Mouse (Mus musculus): ENCODE measurements around the gene Golga5.

Gene Golga5

GRCm38 (mm10) chr12:102511363-102511762 is 42.4 kb downstream of the Golga5 start:
- DNase-seq (ENCODE audit: extremely low read depth, low read depth), result no peak

- no peak for DNase-seq (ENCODE audit: extremely low read depth, low read depth)
These were observed 45.2 kb downstream of the Golga5 start for GRCm38 (mm10) chr12:102514151-102514550.

- no peak for DNase-seq (ENCODE audit: extremely low read depth, low read depth)
These were observed 45.8 kb downstream of the Golga5 start for GRCm38 (mm10) chr12:102514751-102515150.

GRCm38 (mm10) chr12:102516151-102516550 is 47.2 kb downstream of the Golga5 start:
- DNase-seq (ENCODE audit: extremely low read depth, low read depth), result no peak

- no peak for DNase-seq (ENCODE audit: extremely low read depth, low read depth)
These were observed 48.7 kb downstream of the Golga5 start for GRCm38 (mm10) chr12:102517647-102518046.

GRCm38 (mm10) chr12:102519929-102520720 is 51.2 kb downstream of the Golga5 start:
- no peak for DNase-seq (ENCODE audit: extremely low read depth, low read depth)

GRCm38 (mm10) chr12:102521777-102522319 is 52.9 kb downstream of the Golga5 start:
- DNase-seq (ENCODE audit: extremely low read depth, low read depth), result no peak

GRCm38 (mm10) chr12:102524216-102524615 is 55.3 kb downstream of the Golga5 start:
- peak; percentile 37 for DNase-seq (ENCODE audit: extremely low read depth, low read depth)

- DNase-seq (ENCODE audit: extremely low read depth, low read depth), result peak; percentile 46
These were observed 55.8 kb downstream of the Golga5 start for GRCm38 (mm10) chr12:102524760-102525159.

GRCm38 (mm10) chr12:102527989-102528388 is 59.1 kb downstream of the Golga5 start:
- no peak for DNase-seq (ENCODE audit: extremely low read depth, low read depth)

- no peak for DNase-seq (ENCODE audit: extremely low read depth, low read depth)
These were observed 66.9 kb downstream of the Golga5 start for GRCm38 (mm10) chr12:102535796-102536195.

GRCm38 (mm10) chr12:102540278-102540677 is 71.3 kb downstream of the Golga5 start:
- DNase-seq (ENCODE audit: extremely low read depth, low read depth), result no peak

GRCm38 (mm10) chr12:102541168-102541567 is 72.2 kb downstream of the Golga5 start:
- DNase-seq (ENCODE audit: extremely low read depth, low read depth), result no peak

GRCm38 (mm10) chr12:102545122-102545521 is 76.2 kb downstream of the Golga5 start:
- no peak for DNase-seq (ENCODE audit: extremely low read depth, low read depth)

All from MEL-GATA-1-ER (cell line).